ENCODE assay signal across 23 mouse cellular contexts in genomic region chr10:41984221-41984620, GRCm38 (mm10). TPM values are rescaled to one million over a fixed set of nuclear protein-coding genes. Genes with fewer than 3 reads are reported as not detected.
DNase-seq lines count a peak whose midpoint lies in the region; ATAC-seq lines count a peak whose summit lies in the region.
"Had no signal": no experiment of that assay in that cellular context is flagged by ENCODE, and none has a peak within 500 bp of the region (broad histone marks: within the 10 kb centered on the region; RNA-seq: fewer than 3 reads in every experiment).

No protein-coding gene starts in this region.

- no peak overlapping the region for H3K4me3 ChIP-seq in midbrain, embryonic 14.5 days (replicated peaks; ENCODE audit: low read depth, low read length)
- H3K4me3 ChIP-seq: heart, adult 2 months; heart, embryonic 15.5 days; hindbrain, embryonic 15.5 days; liver, embryonic 15.5 days; midbrain, embryonic 13.5 days; myocyte; neural tube, embryonic 15.5 days; stomach, embryonic 15.5 days had no signal

- 90% methylated on average over 6 of the region's 6 CpGs for WGBS in midbrain, embryonic 14.5 days

- H3K9me3 ChIP-seq in midbrain, embryonic 14.5 days (ENCODE audit: control insufficient read depth, low read length): no peaks in the 10 kb centered on the region
- H3K9me3 ChIP-seq: heart, embryonic 15.5 days; hindbrain, embryonic 15.5 days; liver, embryonic 15.5 days; midbrain, embryonic 13.5 days; neural tube, embryonic 15.5 days; stomach, embryonic 15.5 days had no signal

- no peaks in the 10 kb centered on the region for H3K4me1 ChIP-seq in midbrain, embryonic 14.5 days (ENCODE audit: control insufficient read depth, insufficient read depth, low read length)
- H3K4me1 ChIP-seq: hindbrain, embryonic 15.5 days; liver, embryonic 15.5 days; midbrain, embryonic 13.5 days; neural tube, embryonic 15.5 days; stomach, embryonic 15.5 days had no signal

- peak; percentile 85 for ATAC-seq in frontal cortex, adult (ENCODE audit: low TSS enrichment)
- ATAC-seq in midbrain, embryonic 14.5 days (ENCODE audit: low FRiP score, low TSS enrichment): no peak
- no peak for ATAC-seq in erythroid progenitor cell, adult 5-6 weeks (replicated peaks; ENCODE audit: low FRiP score, poor library complexity, severe bottlenecking)
- ATAC-seq: forebrain, embryonic 14.5 days; intestine, embryonic 16.5 days; midbrain, embryonic 13.5 days had no signal

- no peak overlapping the region for H3K4me2 ChIP-seq in midbrain, embryonic 14.5 days (ENCODE audit: low read length)
- H3K4me2 ChIP-seq: heart, embryonic 15.5 days; hindbrain, embryonic 15.5 days; liver, embryonic 15.5 days; midbrain, embryonic 13.5 days; neural tube, embryonic 15.5 days; stomach, embryonic 15.5 days had no signal

- intact Hi-C loops in left cerebral cortex, postnatal 25 days (cut with DNase I): loop anchor here (1.0 to 2.0 kb wide), 3 partner anchors 51 to 292 kb away; partner anchors contain the start of gene Foxo3

- no peaks in the 10 kb centered on the region for H3K27me3 ChIP-seq in midbrain, embryonic 14.5 days (ENCODE audit: control insufficient read depth, insufficient read depth, low read length)
- H3K27me3 ChIP-seq: heart, embryonic 15.5 days; hindbrain, embryonic 15.5 days; neural tube, embryonic 15.5 days; stomach, embryonic 15.5 days had no signal

- no peaks in the 10 kb centered on the region for H3K36me3 ChIP-seq in midbrain, embryonic 14.5 days (ENCODE audit: control insufficient read depth, insufficient read depth, low read length)
- H3K36me3 ChIP-seq: heart, embryonic 15.5 days; hindbrain, embryonic 15.5 days; liver, embryonic 15.5 days; midbrain, embryonic 13.5 days; neural tube, embryonic 15.5 days; stomach, embryonic 15.5 days had no signal

- H3K27ac ChIP-seq in midbrain, embryonic 14.5 days (replicated peaks; ENCODE audit: low read depth, low read length): no peak overlapping the region
- H3K27ac ChIP-seq: heart, adult 2 months; heart, embryonic 15.5 days; hindbrain, embryonic 15.5 days; liver, embryonic 15.5 days; midbrain, embryonic 13.5 days; neural tube, embryonic 15.5 days; stomach, embryonic 15.5 days had no signal

- no peak for DNase-seq in frontal cortex, postnatal 25 days (ENCODE audit: low spot score in 2 of 2)
- DNase-seq in right cerebral cortex, postnatal 25 days: peak; percentile 44
- DNase-seq in right cerebral cortex, postnatal 14 days: no peak
- DNase-seq in left cerebral cortex, postnatal 25 days (ENCODE audit: low spot score in 2 of 2): peak; percentile 32 to 89
- DNase-seq in telencephalon, adult 2 months (ENCODE audit: low read depth, low spot score): peak; percentile 81
- no peak for DNase-seq in midbrain, embryonic 14.5 days
- DNase-seq: cerebellum, adult 9-10 months; gastrocnemius, postnatal 10 days; heart, adult 2 months; heart, postnatal 4 days; spleen, adult 18-20 months; thymus, adult 2 months had no signal

- H3K9ac ChIP-seq in midbrain, embryonic 14.5 days (replicated peaks; ENCODE audit: low read length): no peak overlapping the region
- H3K9ac ChIP-seq: heart, embryonic 15.5 days; hindbrain, embryonic 15.5 days; liver, embryonic 15.5 days; midbrain, embryonic 13.5 days; neural tube, embryonic 15.5 days; stomach, embryonic 15.5 days had no signal

RNA-seq across cellular contexts. Expression of gene Armc2, which starts 34.0 kb away (rescaled TPM):
- total RNA-seq in left cerebral cortex, postnatal 25 days (2021): 10 to 100 TPM; 14.2 to 15.8 TPM
- 11.2 and 11.5 TPM in 2 replicates for polyA plus RNA-seq in midbrain, embryonic 14.5 days (2014; fragmentation: Nextera tagmentation; extraction: Ambion mirVana)
- total RNA-seq in erythroid progenitor cell, adult 5-6 weeks (2015; ENCODE audit: low replicate concordance): not detected in 2 replicates
- total RNA-seq in erythroid progenitor cell, adult 5-6 weeks (2017; ENCODE audit: low replicate concordance): not detected in 2 replicates

Comparison
In these comparisons a context has a peak if more than half of its experiments do, and no peak if none do; other contexts are left out.
1. DNase-seq: peak in right cerebral cortex, postnatal 25 days (single experiment), left cerebral cortex, postnatal 25 days (2 of 2) and telencephalon, adult 2 months (single experiment); none in frontal cortex, postnatal 25 days (0 of 2), right cerebral cortex, postnatal 14 days (single experiment) and midbrain, embryonic 14.5 days (single experiment).
2. RNA of gene Armc2, which starts 34.0 kb away (total RNA-seq): 14.2 to 15.8 TPM in left cerebral cortex, postnatal 25 days; not detected in erythroid progenitor cell, adult 5-6 weeks; every median in the first group is over 10 times any median in the second.